Mouse (Mus musculus) myocyte (in vitro differentiated cells): ENCODE measurements at regions not wholly inside any gene's neighbourhood (a gene's known extent, or its start where the extent isn't known, plus 50 kb on each side); places are given as distances from the start of the nearest gene placed in this dataset.

Experiments used
- CEBPB ChIP-seq: IDR thresholded peaks from 2 replicates; pipeline ENCODE4 v1.6.1; 2011; ENCODE audit warnings: mild to moderate bottlenecking, moderate library complexity; ENCODE audit not compliant: poor library complexity, insufficient read depth, severe bottlenecking
- E2F4 ChIP-seq: IDR thresholded peaks from one replicate; pipeline ENCODE4 v1.6.1; 2011; ENCODE audit warnings: mild to moderate bottlenecking, control low read depth, moderate library complexity; ENCODE audit not compliant: insufficient read depth
- MAX ChIP-seq: IDR thresholded peaks from one replicate; pipeline ENCODE4 v1.6.1; 2011; ENCODE audit warnings: low read depth, mild to moderate bottlenecking, control low read depth
- MYOD1 ChIP-seq, 3 experiments: IDR thresholded peaks; one replicate each; pipeline ENCODE4 v1.6.1; 2011; ENCODE audit warnings: control low read depth in 2 of 3, low read depth in 2 of 3, mild to moderate bottlenecking in 2 of 3, moderate library complexity in 1 of 3; ENCODE audit not compliant: insufficient read length in 2 of 3, control insufficient read depth in 1 of 3
- MYOG ChIP-seq, 3 experiments: IDR thresholded peaks; one replicate each; pipeline ENCODE4 v1.6.1; 2011; ENCODE audit warnings: control low read depth in 2 of 3, low read depth in 2 of 3, mild to moderate bottlenecking in 2 of 3; ENCODE audit not compliant: insufficient read length in 2 of 3, control insufficient read depth in 1 of 3, insufficient read depth in 1 of 3
- POLR2A ChIP-seq: IDR thresholded peaks from one replicate; pipeline ENCODE4 v1.6.1; 2011; ENCODE audit warnings: low read depth, mild to moderate bottlenecking, control low read depth, moderate library complexity; ENCODE audit not compliant: insufficient read length
- POLR2AphosphoS2 ChIP-seq: IDR thresholded peaks from one replicate; pipeline ENCODE4 v1.6.1; 2011; ENCODE audit warnings: low read depth, control low read depth; ENCODE audit not compliant: insufficient read length
- REST ChIP-seq: IDR thresholded peaks from one replicate; pipeline ENCODE4 v1.6.1; 2011; ENCODE audit warnings: mild to moderate bottlenecking, control low read depth, moderate library complexity; ENCODE audit not compliant: insufficient read depth, insufficient read length
- TCF12 ChIP-seq: IDR thresholded peaks from one replicate; pipeline ENCODE4 v1.6.1; 2011; ENCODE audit warnings: mild to moderate bottlenecking, control low read depth; ENCODE audit not compliant: poor library complexity, insufficient read depth, severe bottlenecking
- USF1 ChIP-seq: IDR thresholded peaks from one replicate; pipeline ENCODE4 v1.6.1; 2011; ENCODE audit warnings: low read depth, mild to moderate bottlenecking, control low read depth, moderate library complexity

DNA sequence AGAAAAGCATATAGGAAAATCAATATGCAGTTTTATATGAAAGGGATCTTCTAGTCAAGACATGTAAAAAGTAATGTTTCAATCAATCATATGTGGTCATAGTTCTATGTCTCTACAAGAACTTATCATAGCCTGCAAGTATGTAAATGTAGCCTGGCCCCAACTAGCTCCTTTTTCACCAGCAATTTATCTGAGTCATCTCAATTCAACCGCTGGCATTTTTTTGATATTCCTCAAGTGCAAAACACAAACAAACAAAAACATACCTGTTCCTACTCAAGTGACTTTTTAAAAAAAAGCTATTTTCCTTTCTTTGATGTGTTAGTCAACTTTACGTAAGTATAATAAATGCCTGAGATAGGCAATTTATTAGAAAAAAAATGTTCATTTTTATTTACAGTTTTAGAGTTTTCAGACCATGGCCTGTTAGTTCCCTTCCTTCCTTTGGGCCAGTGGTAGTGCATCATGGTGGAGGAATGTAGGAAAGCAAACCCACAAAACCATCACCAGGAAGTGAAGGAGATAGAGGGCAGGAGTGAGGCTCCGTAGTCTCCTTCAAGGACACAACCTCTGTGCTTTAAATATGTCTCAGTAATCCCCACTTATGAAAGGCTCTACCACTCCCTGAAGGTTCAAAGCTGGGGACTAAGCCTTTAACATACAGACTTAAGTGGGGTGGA lies 242.7 kb upstream of the Zpld1 start:
- no peak for TF ChIP-seq E2F4
- TF ChIP-seq POLR2AphosphoS2 = no peak
- TF ChIP-seq POLR2A = no peak
- no peak for TF ChIP-seq MAX
- no peak for TF ChIP-seq MYOD1 (IDR thresholded peaks at IDR 0.05; ENCODE audit: control insufficient read depth in 1 of 3, insufficient read length in 2 of 3, low read depth in 2 of 3)
- no peak for TF ChIP-seq USF1
- no peak for TF ChIP-seq MYOG (IDR thresholded peaks at IDR 0.05; ENCODE audit: control insufficient read depth in 1 of 3, insufficient read depth in 1 of 3, insufficient read length in 2 of 3, low read depth in 2 of 3)
- TF ChIP-seq TCF12 = no peak
- TF ChIP-seq REST = no peak
- no peak for TF ChIP-seq CEBPB
